In genomic region chr2:29514836-29515235, GRCm38 (mm10) we compare ENCODE assay signal across 28 mouse cellular contexts.
DNase-seq lines count a peak whose midpoint lies in the region; ATAC-seq lines count a peak whose summit lies in the region.
"Had no signal": no experiment of that assay in that cellular context is flagged by ENCODE, and none has a peak within 500 bp of the region (broad histone marks: within the 10 kb centered on the region; RNA-seq: fewer than 3 reads in every experiment).

No protein-coding gene starts in this region.

- peak; percentile 14; the same call in 1 of the 2 replicates for ATAC-seq in forebrain, embryonic 13.5 days
- no peak for ATAC-seq in forebrain, embryonic 11.5 days (replicated peaks; ENCODE audit: low FRiP score)
- ATAC-seq in forebrain, embryonic 16.5 days = peak; percentile 22; the same call in 1 of the 2 replicates
- ATAC-seq: CD4-positive, CD25-positive, alpha-beta regulatory T cell, adult 4 months; inflammation-experienced regulatory T-cells, adult 6 months; midbrain, embryonic 15.5 days had no signal

- peaks cover 83% of the 10 kb centered on the region for H3K4me1 ChIP-seq in forebrain, embryonic 13.5 days
- peaks cover 24% of the 10 kb centered on the region for H3K4me1 ChIP-seq in forebrain, embryonic 11.5 days (replicated peaks; ENCODE audit: control insufficient read depth, insufficient read depth, low read length)
- H3K4me1 ChIP-seq in embryonic facial prominence, embryonic 10.5 days = peaks cover 68% of the 10 kb centered on the region
- H3K4me1 ChIP-seq in forebrain, embryonic 16.5 days (replicated peaks; ENCODE audit: control insufficient read depth, insufficient read depth, low read length) = peaks cover 64% of the 10 kb centered on the region
- H3K4me1 ChIP-seq: liver, embryonic 15.5 days; lung, embryonic 15.5 days had no signal

- WGBS in forebrain, embryonic 13.5 days = 63% methylated on average over 6 of the region's 6 CpGs
- WGBS in forebrain, embryonic 11.5 days = 78% methylated on average over 6 of the region's 6 CpGs
- WGBS in embryonic facial prominence, embryonic 10.5 days = 79% methylated on average over 6 of the region's 6 CpGs
- 53% methylated on average over 6 of the region's 6 CpGs for WGBS in forebrain, embryonic 16.5 days

- no peak overlapping the region for H3K4me2 ChIP-seq in forebrain, embryonic 13.5 days
- no peak overlapping the region for H3K4me2 ChIP-seq in forebrain, embryonic 11.5 days (ENCODE audit: low read depth, low read length, severe bottlenecking)
- no peak overlapping the region for H3K4me2 ChIP-seq in forebrain, embryonic 16.5 days (ENCODE audit: low read length)
- H3K4me2 ChIP-seq: embryonic facial prominence, embryonic 12.5 days; heart, embryonic 13.5 days; limb, embryonic 12.5 days; liver, embryonic 15.5 days; lung, embryonic 15.5 days; midbrain, embryonic 15.5 days; neural tube, embryonic 12.5 days had no signal

- H3K36me3 ChIP-seq in forebrain, embryonic 13.5 days (ENCODE audit: poor library complexity, severe bottlenecking) = no peaks in the 10 kb centered on the region
- no peaks in the 10 kb centered on the region for H3K36me3 ChIP-seq in forebrain, embryonic 11.5 days (ENCODE audit: control insufficient read depth, insufficient read depth, low read length)
- H3K36me3 ChIP-seq in embryonic facial prominence, embryonic 10.5 days (replicated peaks) = no peaks in the 10 kb centered on the region
- H3K36me3 ChIP-seq in forebrain, embryonic 16.5 days (ENCODE audit: control insufficient read depth, insufficient read depth) = no peaks in the 10 kb centered on the region
- H3K36me3 ChIP-seq: embryonic facial prominence, embryonic 12.5 days; heart, embryonic 13.5 days; limb, embryonic 12.5 days; liver, embryonic 15.5 days; lung, embryonic 15.5 days; midbrain, embryonic 15.5 days; neural tube, embryonic 12.5 days had no signal

- DNase-seq in forebrain, embryonic 11.5 days (ENCODE audit: low spot score) = no peak
- peak; percentile 25 for DNase-seq in lung, postnatal 10 days
- no peak for DNase-seq in lung, postnatal 4 days
- no peak for DNase-seq in embryonic facial prominence, embryonic 10.5 days (ENCODE audit: low spot score)
- DNase-seq in spleen, adult 18-20 months = no peak
- DNase-seq: adrenal gland, postnatal 14 days; cerebellum, adult 2 months; cerebellum, postnatal 36 days; heart, adult 2 months; heart, postnatal 10 days; kidney, adult 11 months; kidney, postnatal 14 days; right cerebral cortex, adult 18-20 months; thymus, postnatal 14 days had no signal

- H3K9me3 ChIP-seq in forebrain, embryonic 13.5 days (replicated peaks) = no peaks in the 10 kb centered on the region
- H3K9me3 ChIP-seq in forebrain, embryonic 11.5 days (ENCODE audit: control insufficient read depth, low read length) = no peaks in the 10 kb centered on the region
- no peaks in the 10 kb centered on the region for H3K9me3 ChIP-seq in embryonic facial prominence, embryonic 10.5 days
- H3K9me3 ChIP-seq in forebrain, embryonic 16.5 days (ENCODE audit: control insufficient read depth, low read length) = no peaks in the 10 kb centered on the region
- H3K9me3 ChIP-seq: embryonic facial prominence, embryonic 12.5 days; heart, embryonic 13.5 days; limb, embryonic 12.5 days; liver, embryonic 15.5 days; lung, embryonic 15.5 days; midbrain, embryonic 15.5 days; neural tube, embryonic 12.5 days had no signal

- no peak overlapping the region for H3K4me3 ChIP-seq in forebrain, embryonic 13.5 days
- H3K4me3 ChIP-seq in forebrain, embryonic 11.5 days (ENCODE audit: low read depth, low read length) = no peak overlapping the region
- H3K4me3 ChIP-seq in embryonic facial prominence, embryonic 10.5 days = no peak overlapping the region
- no peak overlapping the region for H3K4me3 ChIP-seq in forebrain, embryonic 16.5 days (replicated peaks; ENCODE audit: low read length)
- H3K4me3 ChIP-seq: embryonic facial prominence, embryonic 12.5 days; heart, adult 2 months; heart, embryonic 13.5 days; left cerebral cortex, adult 2 months; limb, embryonic 12.5 days; liver, embryonic 15.5 days; lung, embryonic 15.5 days; midbrain, embryonic 15.5 days; myocyte; neural tube, embryonic 12.5 days had no signal

- H3K27me3 ChIP-seq in forebrain, embryonic 13.5 days = no peaks in the 10 kb centered on the region
- H3K27me3 ChIP-seq in forebrain, embryonic 11.5 days (ENCODE audit: control insufficient read depth, insufficient read depth, low read length) = no peaks in the 10 kb centered on the region
- peaks cover 14% of the 10 kb centered on the region for H3K27me3 ChIP-seq in embryonic facial prominence, embryonic 10.5 days (replicated peaks; ENCODE audit: low read depth, poor library complexity, severe bottlenecking)
- H3K27me3 ChIP-seq in forebrain, embryonic 16.5 days (replicated peaks; ENCODE audit: control insufficient read depth, insufficient read depth, low read length) = no peaks in the 10 kb centered on the region
- H3K27me3 ChIP-seq: embryonic facial prominence, embryonic 12.5 days; heart, embryonic 13.5 days; limb, embryonic 12.5 days; liver, embryonic 15.5 days; lung, embryonic 15.5 days; midbrain, embryonic 15.5 days; neural tube, embryonic 12.5 days had no signal

- no peak overlapping the region for H3K9ac ChIP-seq in forebrain, embryonic 13.5 days
- H3K9ac ChIP-seq in forebrain, embryonic 11.5 days (ENCODE audit: low read length) = no peak overlapping the region
- H3K9ac ChIP-seq in forebrain, embryonic 16.5 days (replicated peaks; ENCODE audit: low read depth, low read length) = no peak overlapping the region
- H3K9ac ChIP-seq: embryonic facial prominence, embryonic 12.5 days; heart, embryonic 13.5 days; limb, embryonic 12.5 days; liver, embryonic 15.5 days; lung, embryonic 15.5 days; midbrain, embryonic 15.5 days; neural tube, embryonic 12.5 days had no signal

- peak overlapping the region; percentile 48 for H3K27ac ChIP-seq in forebrain, embryonic 13.5 days
- H3K27ac ChIP-seq in forebrain, embryonic 11.5 days (ENCODE audit: low read depth, low read length) = no peak overlapping the region
- peak overlapping the region; percentile 35; the same call in 1 of the 2 replicates for H3K27ac ChIP-seq in embryonic facial prominence, embryonic 10.5 days (replicated peaks)
- peak overlapping the region; percentile 3; the same call in 1 of the 2 replicates for H3K27ac ChIP-seq in forebrain, embryonic 16.5 days (ENCODE audit: low read length)
- H3K27ac ChIP-seq: embryonic facial prominence, embryonic 12.5 days; heart, adult 2 months; heart, embryonic 13.5 days; left cerebral cortex, adult 2 months; limb, embryonic 12.5 days; liver, embryonic 15.5 days; lung, embryonic 15.5 days; macrophage; midbrain, embryonic 15.5 days; neural tube, embryonic 12.5 days had no signal
